Mouse (Mus musculus) lung, adult 2 months (tissue): ENCODE results near the gene Kctd4. TPM values are rescaled to one million over a fixed set of nuclear protein-coding genes. Genes with fewer than 3 reads are reported as not detected.

Experiments used
- DNase-seq: peaks from one replicate; pipeline ENCODE4 v3.0.0; 2022
- H3K4me1 ChIP-seq: fragments of 200-500 bp; 2 replicates; pipeline ENCODE4 v1.6.1; 2011; ENCODE audit warnings: low read length; ENCODE audit not compliant: control insufficient read depth, insufficient read depth
- H3K4me3 ChIP-seq: fragments of 200-500 bp; replicated peaks from 2 replicates; pipeline ENCODE3; 2011; ENCODE audit warnings: low read depth, mild to moderate bottlenecking, control low read depth, low read length; ENCODE audit errors: extremely low read depth
- CTCF ChIP-seq: fragments of 200-500 bp; IDR thresholded peaks from 2 replicates; pipeline ENCODE4 v1.5.1; 2011; ENCODE audit warnings: mild to moderate bottlenecking, low read length, control low read depth; ENCODE audit not compliant: insufficient read depth
- POLR2A ChIP-seq: fragments of 200-500 bp; IDR thresholded peaks from 2 replicates; pipeline ENCODE4 v1.6.1; 2011; ENCODE audit warnings: low read depth, mild to moderate bottlenecking, control low read depth, low read length, borderline replicate concordance; ENCODE audit errors: extremely low read depth
- WGBS: fragments of 180-500 bp; shearing (Covaris S2); methylation state at CpG from one replicate; pipeline ENCODE4 v1.1.7; 2018; 5-methylcytosine and 5-hydroxymethylcytosine counted together
- polyA plus RNA-seq: library from polyadenylated mRNA; depleted of rRNA; stranded (reverse); fragments of >200 nt; gene quantifications from 2 replicates; pipeline ENCODE4 v1.2.3, GENCODE M21; 2012

Kctd4 gene
- polyA plus RNA-seq, 1 experiment = 0.20 TPM

DNA sequence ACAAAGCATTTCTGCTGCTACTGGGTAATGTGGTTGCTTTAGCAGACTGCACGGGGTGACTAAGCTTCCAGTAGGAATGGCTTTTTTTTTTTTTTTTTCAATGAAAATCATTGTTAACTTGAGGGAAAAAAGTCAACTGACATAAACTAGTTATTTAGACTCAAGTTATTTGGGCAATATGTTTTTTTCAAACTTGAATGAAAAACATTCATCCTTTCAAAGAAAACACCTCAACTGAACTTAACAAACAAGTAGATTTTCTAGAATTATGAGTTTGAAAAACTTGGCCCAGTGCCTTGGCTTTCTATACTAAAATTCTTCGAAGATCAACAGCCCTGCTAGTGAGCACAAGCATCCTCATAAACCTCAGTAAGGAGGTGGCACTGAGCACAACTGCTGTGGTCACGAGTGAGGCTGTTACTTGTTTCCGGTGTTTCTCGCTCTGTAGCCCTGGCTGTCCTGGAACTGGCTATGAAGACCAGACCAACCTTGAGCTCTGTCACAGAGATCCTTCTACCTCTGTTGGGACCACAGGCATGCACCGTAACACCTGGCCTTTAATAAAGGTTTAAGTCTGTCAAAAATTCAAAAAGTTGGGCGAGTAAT lies 32.2 kb downstream of the Kctd4 start:
- WGBS = 66% methylated on average over 7 of the region's 7 CpGs

DNA sequence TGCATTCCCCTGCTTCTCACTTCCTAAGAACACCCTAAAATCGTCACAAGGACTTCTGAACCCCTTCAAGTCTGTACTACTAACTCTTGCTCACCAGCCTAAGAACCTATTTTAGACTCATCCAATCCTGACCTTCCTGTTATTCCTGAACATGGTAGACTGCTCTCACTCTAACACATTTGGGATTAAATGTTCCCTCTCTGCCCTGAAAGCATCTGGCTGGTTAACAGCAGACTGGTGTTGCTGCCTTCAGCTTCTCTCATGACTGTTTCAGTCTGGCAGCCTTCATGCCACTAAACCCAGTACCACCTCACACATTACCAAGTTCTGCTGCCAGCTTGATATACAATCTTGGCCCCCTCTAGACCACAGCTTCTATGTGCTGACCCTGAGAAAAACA lies 34.4 kb downstream of the Kctd4 start:
- 74% methylated on average over 1 of the region's 1 CpGs for WGBS
- no peaks in the 10 kb centered on the region for H3K4me1 ChIP-seq
- no peak for DNase-seq
- no peak overlapping the region for H3K4me3 ChIP-seq
- TF ChIP-seq POLR2A (no peak), CTCF (no peak)

More for the DNA sequence above, 32.2 kb downstream of the Kctd4 start:
- Histone ChIP-seq H3K4me1 (no peaks in the 10 kb centered on the region), H3K4me3 (no peak overlapping the region)
- no peak for TF ChIP-seq POLR2A
- TF ChIP-seq CTCF = no peak
- no peak for DNase-seq

DNA sequence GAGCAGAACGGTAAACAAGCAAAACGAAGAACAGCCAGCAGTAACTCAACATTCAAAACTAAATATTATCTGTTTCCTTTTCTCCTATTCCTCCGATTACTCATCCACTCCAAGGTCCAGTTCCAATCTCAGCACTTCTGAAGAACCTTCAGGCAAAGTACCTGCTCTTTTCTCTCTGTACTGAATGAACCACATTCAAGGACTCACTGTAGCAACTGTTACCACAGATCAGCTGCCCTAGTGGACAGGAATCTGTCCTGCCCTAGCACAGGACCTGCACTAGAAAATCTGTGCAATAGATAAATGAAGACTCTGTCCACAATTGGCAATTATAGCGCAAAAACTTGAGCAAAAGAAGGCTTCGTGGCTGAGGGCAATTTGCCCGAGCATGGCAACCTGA lies 36.1 kb downstream of the Kctd4 start:
- DNase-seq = no peak
- H3K4me3 ChIP-seq = no peak overlapping the region
- TF ChIP-seq CTCF (no peak), POLR2A (no peak)
- 92% methylated on average over 6 of the region's 6 CpGs for WGBS
- H3K4me1 ChIP-seq = no peaks in the 10 kb centered on the region

DNA sequence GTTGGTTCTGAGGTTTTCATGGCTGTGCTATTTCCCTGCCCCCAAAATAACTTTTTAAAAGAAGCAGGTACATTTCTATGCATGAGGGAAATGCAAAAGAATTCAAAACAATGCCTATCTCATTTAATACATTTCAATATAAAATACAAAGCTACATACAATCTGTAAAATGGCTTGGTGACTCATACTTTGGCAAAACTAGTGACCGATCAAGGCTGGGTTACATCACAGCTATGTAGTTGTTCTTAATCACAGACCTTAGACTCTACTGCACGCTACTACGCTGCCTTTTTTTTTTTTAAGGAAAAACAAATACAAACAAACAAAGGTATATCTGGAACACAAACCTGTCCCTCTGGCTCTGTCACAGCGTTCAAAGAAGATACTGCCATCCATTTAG lies 37.6 kb downstream of the Kctd4 start:
- no peak overlapping the region for H3K4me3 ChIP-seq
- H3K4me1 ChIP-seq = no peaks in the 10 kb centered on the region
- no peak for TF ChIP-seq CTCF
- no peak for TF ChIP-seq POLR2A
- no peak for DNase-seq
- 90% methylated on average over 4 of the region's 4 CpGs for WGBS

DNA sequence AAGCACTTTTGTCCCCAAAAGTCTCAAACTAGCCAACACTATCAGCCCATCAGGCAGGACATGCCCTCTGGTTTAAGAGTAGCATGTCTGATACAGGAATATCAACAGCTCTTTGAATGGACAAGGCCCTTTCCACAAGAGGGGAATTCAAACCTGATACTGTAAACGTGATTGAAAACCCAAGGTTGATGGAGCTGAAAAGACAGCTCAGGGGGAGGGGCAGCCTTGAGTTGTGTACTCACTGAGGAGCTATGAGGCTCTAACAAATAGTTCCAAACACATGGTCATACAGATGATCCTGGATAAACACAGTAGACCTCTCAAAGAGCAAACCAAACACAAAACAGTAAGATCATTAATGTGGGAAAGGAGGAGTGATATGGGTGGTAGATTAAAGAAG lies 43.3 kb downstream of the Kctd4 start:
- no peaks in the 10 kb centered on the region for H3K4me1 ChIP-seq
- WGBS = 50% methylated on average over 1 of the region's 1 CpGs
- TF ChIP-seq CTCF = no peak
- no peak for TF ChIP-seq POLR2A
- no peak overlapping the region for H3K4me3 ChIP-seq
- DNase-seq = no peak

DNA sequence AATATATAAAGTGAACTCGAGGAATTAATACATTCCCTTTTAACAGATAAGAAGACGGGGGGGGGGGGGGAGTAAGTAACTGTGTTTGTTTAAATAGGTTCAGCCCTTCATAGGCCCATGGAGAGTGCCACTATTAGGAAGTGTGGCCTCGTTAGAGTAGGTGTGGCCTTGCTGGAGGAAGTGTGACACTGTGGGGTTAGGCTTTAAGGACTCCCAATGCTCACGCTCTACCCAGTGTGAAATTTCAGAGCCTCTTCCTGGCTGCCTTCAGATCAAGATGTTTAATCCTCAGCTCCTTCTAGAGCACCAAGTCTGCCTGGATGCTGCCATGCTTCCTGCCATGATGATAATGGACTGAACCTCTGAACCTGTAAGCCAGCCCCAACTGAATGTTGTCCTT lies 47.0 kb downstream of the Kctd4 start:
- TF ChIP-seq CTCF = no peak
- TF ChIP-seq POLR2A = no peak
- no peaks in the 10 kb centered on the region for H3K4me1 ChIP-seq
- DNase-seq = no peak
- H3K4me3 ChIP-seq = no peak overlapping the region
- 50% methylated on average over 4 of the region's 4 CpGs for WGBS

DNA sequence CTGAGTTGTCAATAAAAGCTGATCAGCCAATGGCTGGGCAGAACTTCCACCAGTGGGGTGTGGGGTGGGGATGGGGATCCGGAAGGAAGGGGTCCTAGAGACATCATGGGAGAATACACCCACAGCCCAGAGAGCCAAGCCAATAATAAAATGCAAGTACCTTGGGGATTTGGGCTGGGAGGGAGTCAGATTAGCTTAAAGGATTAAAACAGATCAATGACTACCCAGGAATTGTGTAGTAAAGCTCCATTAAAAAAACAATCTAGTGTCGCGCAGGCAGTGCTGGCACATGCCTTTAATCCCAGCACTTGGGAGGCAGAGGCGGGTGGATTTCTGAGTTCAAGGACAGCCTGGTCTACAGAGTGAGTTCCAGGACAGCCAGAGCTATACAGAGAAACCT lies 50.2 kb downstream of the Kctd4 start:
- WGBS = 92% methylated on average over 4 of the region's 4 CpGs
- no peak for DNase-seq
- TF ChIP-seq POLR2A (no peak), CTCF (no peak)
- H3K4me1 ChIP-seq = peaks cover 5% of the 10 kb centered on the region; the same call in 1 of the 2 replicates
- H3K4me3 ChIP-seq = no peak overlapping the region

DNA sequence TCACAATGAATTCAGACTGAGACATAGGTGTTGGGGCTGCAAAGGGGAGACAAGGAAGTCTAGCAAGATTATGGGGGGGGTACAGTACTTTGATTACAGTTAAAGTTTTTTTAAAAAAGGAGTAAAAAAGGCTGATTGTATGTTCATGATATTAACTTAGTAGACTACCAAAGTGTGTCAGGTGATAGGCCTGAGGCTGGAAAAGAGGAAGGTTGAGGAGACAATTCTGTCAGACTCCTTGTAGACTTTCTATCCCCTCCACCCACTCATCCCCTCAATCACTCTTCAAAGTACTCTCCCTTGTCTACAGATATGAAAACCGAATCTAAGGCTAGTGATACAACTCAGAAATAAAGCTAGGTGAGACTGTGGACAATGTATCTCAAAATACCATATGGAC lies 53.4 kb downstream of the Kctd4 start:
- no peak for DNase-seq
- TF ChIP-seq CTCF (no peak), POLR2A (no peak)
- 94% methylated on average over 1 of the region's 1 CpGs for WGBS
- peaks cover 5% of the 10 kb centered on the region; the same call in 1 of the 2 replicates for H3K4me1 ChIP-seq
- H3K4me3 ChIP-seq = no peak overlapping the region

DNA sequence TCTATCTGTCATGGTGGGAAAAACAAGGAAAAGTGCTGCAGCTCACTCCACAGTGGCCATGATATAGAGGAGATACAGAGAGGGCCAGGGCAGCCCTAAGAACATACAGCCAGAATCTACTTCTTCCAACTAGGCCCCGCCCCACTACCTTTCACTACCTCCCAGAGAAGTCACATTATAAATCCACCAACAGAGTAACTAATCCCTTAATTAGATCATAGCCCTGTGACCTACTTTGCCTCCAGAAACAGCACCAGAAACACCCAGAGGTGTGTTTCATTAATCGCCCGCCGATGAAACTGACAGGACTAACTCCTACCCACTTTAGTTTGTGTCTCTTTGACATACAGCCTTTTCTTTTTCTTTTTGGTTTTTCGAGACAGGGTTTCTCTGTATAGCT lies 54.4 kb downstream of the Kctd4 start:
- peaks cover 5% of the 10 kb centered on the region; the same call in 1 of the 2 replicates for H3K4me1 ChIP-seq
- WGBS = 79% methylated on average over 5 of the region's 5 CpGs
- no peak overlapping the region for H3K4me3 ChIP-seq
- no peak for DNase-seq
- no peak for TF ChIP-seq POLR2A
- TF ChIP-seq CTCF = no peak
